Mouse (Mus musculus) ES-E14 (cell line): Measurements from ENCODE around the gene Cryge.

Experiments
- CHD2 ChIP-seq: IDR thresholded peaks from 2 replicates; pipeline ENCODE4 v1.6.1; 2014; ENCODE audit warnings: mild to moderate bottlenecking, low read depth, low read length, inconsistent platforms
- ZC3H11A ChIP-seq: IDR thresholded peaks from 2 replicates; pipeline ENCODE4 v1.6.1; 2012; ENCODE audit warnings: low read depth, mild to moderate bottlenecking, inconsistent platforms, low read length, borderline replicate concordance

DNA sequence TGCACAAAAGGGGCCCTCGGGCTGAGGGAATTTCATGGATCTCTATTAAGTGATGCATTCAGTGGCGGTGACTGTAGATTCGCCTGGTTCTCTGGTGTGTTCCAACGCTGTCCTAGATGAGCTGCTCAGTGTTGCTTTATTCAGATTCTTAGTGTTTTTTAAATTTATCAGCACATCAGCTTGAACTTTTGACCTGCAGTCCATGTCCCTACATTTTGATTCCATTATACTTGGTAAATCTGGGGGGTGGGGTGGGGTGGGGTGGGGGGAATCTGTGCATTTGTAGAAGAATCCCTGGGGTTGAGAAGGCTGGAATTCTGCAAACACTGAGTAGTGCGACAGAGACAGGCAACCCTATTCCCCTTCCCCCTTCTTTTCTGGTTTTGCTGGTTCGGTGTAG, 22.6 kb upstream of the Cryge start, which contains the start of gene Crygc:
- TF ChIP-seq ZC3H11A (no peak), CHD2 (no peak)
